Mouse (Mus musculus) megakaryocyte, embryonic 14.5 days (primary cell): ENCODE measurements around the gene Prss28. TPM values are rescaled to one million over a fixed set of nuclear protein-coding genes. Genes with fewer than 3 reads are reported as not detected.

Source experiments
- H3K27me3 ChIP-seq: replicated peaks from 2 replicates; pipeline ENCODE3; 2012; ENCODE audit warnings: inconsistent platforms
- H3K36me3 ChIP-seq: replicated peaks from 2 replicates; pipeline ENCODE3; 2012; ENCODE audit warnings: low read length, inconsistent platforms, mixed read lengths
- H3K4me1 ChIP-seq: 2 replicates; pipeline ENCODE4 v1.6.1; 2012; ENCODE audit warnings: inconsistent platforms
- H3K4me3 ChIP-seq: replicated peaks from 2 replicates; pipeline ENCODE3; 2012; ENCODE audit warnings: moderate library complexity, mild to moderate bottlenecking, inconsistent platforms
- H3K9me3 ChIP-seq: 2 replicates; pipeline ENCODE4 v1.6.1; 2012; ENCODE audit warnings: inconsistent platforms
- FLI1 ChIP-seq: IDR thresholded peaks from 2 replicates; pipeline ENCODE4 v1.6.1; 2012; ENCODE audit warnings: low read length, inconsistent platforms, mixed read lengths
- GATA1 ChIP-seq: IDR thresholded peaks from 3 replicates; pipeline ENCODE4 v1.6.1; 2012; ENCODE audit warnings: mixed read lengths, low read length, inconsistent platforms, borderline replicate concordance
- polyA plus RNA-seq: library from polyadenylated mRNA; stranded (reverse); fragments of >175 nt; gene quantifications from 2 replicates; pipeline ENCODE4 v1.2.3, GENCODE M21; 2012; ENCODE audit warnings: low replicate concordance; ENCODE audit not compliant: insufficient read depth

Gene Prss28
- polyA plus RNA-seq, 1 experiment: 0.68 TPM

DNA sequence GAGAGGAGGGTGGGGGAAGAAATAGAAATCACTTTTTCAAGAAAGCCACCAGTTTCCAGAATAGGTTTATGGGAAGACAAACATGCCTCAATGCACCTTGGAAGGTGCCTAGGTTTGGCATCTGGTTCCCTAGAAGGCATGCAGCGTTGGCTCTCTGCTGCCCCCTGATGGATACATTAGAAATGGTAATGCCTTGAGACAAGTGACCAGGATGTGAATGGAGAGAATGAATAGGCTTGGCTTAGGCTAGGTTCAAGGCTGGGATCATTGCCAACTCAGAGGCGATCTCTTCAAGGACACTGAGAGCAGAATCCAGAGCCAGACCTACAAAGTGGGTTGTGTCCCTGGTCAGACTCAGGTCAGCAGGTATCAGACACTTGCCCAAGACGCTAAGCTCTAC lies 23.4 kb upstream of the Prss28 start:
- TF ChIP-seq FLI1 (no peak), GATA1 (no peak)
- Histone ChIP-seq H3K9me3 (peaks cover 4% of the 10 kb centered on the region; the same call in 1 of the 2 replicates), H3K27me3 (peaks cover 2% of the 10 kb centered on the region), H3K36me3 (no peaks in the 10 kb centered on the region), H3K4me3 (no peak overlapping the region), H3K4me1 (peaks cover 10% of the 10 kb centered on the region)

DNA sequence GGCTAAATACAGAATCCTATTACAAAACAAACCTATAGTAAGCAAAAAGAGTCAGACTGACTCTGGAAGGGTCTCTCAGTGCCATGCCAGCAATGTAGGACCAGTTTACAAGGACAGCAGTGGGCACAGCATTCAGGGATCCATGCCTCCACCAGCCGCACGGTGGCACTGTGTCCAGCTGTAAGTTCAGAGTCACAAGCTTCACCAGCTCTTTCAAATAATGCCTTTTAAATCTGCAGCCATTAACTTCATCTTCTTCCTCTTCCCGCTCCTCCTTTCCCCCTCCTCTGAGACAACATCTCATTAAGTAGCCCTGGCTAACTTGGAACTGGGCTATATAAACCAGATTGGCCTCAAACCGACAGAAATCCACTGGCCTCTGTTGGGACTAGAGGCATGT lies 19.6 kb upstream of the Prss28 start:
- no peaks in the 10 kb centered on the region for H3K9me3 ChIP-seq
- peaks cover 25% of the 10 kb centered on the region for H3K27me3 ChIP-seq
- no peaks in the 10 kb centered on the region for H3K36me3 ChIP-seq
- no peak overlapping the region for H3K4me3 ChIP-seq
- no peak for TF ChIP-seq FLI1
- no peak for TF ChIP-seq GATA1
- peaks cover 4% of the 10 kb centered on the region; the same call in 1 of the 2 replicates for H3K4me1 ChIP-seq

DNA sequence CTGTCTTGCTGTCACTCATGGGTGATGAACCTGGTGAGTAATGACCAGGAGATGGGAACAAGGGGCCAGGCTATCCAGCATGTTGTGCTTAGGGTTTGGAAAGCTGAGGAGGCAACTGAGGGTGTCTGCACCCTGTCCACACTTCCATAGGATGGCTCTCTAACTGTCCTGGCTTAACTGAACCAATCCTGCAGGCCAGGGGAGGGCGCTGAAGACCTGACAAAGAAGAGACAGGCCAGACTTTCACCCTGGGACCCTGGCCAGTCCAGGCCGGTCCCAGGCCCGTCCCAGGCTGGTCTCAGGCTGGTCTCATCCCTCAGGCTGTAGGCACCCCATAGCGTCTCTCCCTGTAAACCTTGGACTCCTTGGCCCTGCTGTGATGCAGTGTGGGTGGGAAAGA lies 18.0 kb upstream of the Prss28 start:
- TF ChIP-seq GATA1 (no peak), FLI1 (no peak)
- H3K9me3 ChIP-seq: no peaks in the 10 kb centered on the region

DNA sequence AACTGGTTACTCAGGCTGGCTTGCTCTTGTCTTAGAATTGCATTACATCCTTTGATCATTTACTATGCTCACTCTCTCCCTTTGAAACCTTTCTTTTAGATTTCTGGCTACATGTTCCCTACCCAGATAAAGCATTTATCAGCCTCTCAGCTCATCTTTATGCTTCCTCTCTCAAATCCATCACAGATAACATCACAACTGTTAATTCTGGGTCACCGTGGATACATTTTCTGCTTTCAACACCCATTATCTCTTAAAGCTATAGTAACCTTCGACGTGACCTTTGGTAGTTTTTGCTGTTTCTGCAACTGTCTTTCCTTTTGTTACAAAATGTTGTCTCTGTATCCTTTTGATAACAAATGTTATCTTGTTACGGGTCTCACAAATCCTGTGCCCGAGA lies 15.0 kb upstream of the Prss28 start:
- Histone ChIP-seq H3K27me3 (peaks cover 61% of the 10 kb centered on the region), H3K9me3 (no peaks in the 10 kb centered on the region), H3K4me1 (peaks cover 7% of the 10 kb centered on the region), H3K4me3 (no peak overlapping the region), H3K36me3 (no peaks in the 10 kb centered on the region)
- no peak for TF ChIP-seq GATA1
- TF ChIP-seq FLI1: no peak

More for the DNA sequence above, 18.0 kb upstream of the Prss28 start:
- Histone ChIP-seq H3K27me3 (peaks cover 36% of the 10 kb centered on the region), H3K4me1 (no peaks in the 10 kb centered on the region; the same call in 1 of the 2 replicates), H3K4me3 (no peak overlapping the region), H3K36me3 (no peaks in the 10 kb centered on the region)

DNA sequence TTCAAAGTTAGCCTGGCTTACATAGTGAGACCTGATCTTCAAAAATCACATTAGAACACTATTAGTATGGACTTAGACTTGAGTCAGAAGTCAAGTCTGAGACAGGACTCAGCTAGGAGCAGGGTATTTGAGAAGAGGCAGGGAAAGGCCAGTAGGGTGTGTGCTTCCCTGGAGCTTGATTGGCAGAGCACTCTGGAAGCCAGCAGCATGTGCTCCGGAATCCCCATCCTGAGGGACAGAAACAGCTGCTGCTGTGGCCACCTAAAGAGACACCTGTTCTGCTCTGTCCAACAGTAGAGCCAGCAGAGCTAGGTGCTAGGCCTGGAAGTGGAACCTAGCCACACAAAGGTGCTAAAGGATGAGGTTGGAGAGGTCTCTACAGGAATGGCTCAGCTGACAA lies 14.3 kb upstream of the Prss28 start:
- Histone ChIP-seq H3K4me3 (no peak overlapping the region), H3K36me3 (no peaks in the 10 kb centered on the region), H3K9me3 (no peaks in the 10 kb centered on the region), H3K27me3 (peaks cover 67% of the 10 kb centered on the region), H3K4me1 (peaks cover 10% of the 10 kb centered on the region)
- no peak for TF ChIP-seq FLI1
- no peak for TF ChIP-seq GATA1

DNA sequence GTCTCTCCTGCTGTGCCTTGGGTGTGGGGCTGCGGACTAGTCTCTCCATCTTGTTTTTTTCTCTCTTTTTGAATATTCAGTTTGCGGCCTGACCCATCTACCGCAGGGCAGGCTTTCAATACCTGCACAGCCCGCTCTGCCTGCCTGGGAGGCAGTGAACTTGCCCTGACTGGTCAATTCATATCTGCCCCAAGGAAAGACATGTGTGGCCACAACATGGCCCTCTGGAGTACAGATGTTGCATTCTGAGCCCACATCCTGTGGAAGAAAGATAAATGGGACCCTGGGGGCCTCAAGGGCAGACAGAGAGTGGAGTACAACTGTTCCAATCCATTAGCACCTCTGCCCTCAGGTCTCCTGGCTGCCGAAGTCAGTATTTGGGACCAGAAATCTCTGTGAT lies 10.4 kb upstream of the Prss28 start, which contains the start of gene Prss34:
Prss34 (plus strand) TSS at position 301 of the 400 bp plus-strand sequence.
- no peak within 1 kb of the TSS for H3K4me3 ChIP-seq
- peaks cover 15% of the 10 kb centered on the region for H3K4me1 ChIP-seq
- H3K27me3 ChIP-seq: peaks cover 72% of the 10 kb centered on the region
- no peaks in the 10 kb centered on the region for H3K36me3 ChIP-seq
- no peaks in the 10 kb centered on the region for H3K9me3 ChIP-seq
- TF ChIP-seq GATA1 (no peak), FLI1 (no peak)

DNA sequence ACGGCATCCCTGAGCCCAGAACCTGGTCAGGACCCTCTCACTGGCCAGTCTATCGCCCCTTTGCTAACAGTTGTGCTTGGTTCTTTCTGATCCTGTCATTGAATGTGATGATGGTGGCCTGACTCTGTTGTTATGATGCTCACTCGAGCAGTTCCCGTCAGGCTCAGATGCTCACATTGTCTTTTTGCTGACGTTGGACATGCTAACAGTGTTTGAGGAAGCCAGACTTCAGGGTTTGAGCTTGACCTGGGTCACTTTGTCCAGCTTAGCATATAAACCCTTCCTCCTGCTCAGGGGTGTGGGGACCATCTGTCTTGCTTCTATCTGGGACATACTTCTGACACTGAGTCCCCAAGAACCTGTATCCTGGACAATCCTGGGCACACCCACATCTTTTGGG lies 9.9 kb downstream of the Prss28 start, which contains the start of gene Prss29:
Prss29 (plus strand) TSS at position 301 of the 400 bp plus-strand sequence.
- Histone ChIP-seq H3K9me3 (no peaks in the 10 kb centered on the region), H3K27me3 (peaks cover 73% of the 10 kb centered on the region), H3K4me1 (no peaks in the 10 kb centered on the region), H3K36me3 (no peaks in the 10 kb centered on the region), H3K4me3 (no peak within 1 kb of the TSS)
- TF ChIP-seq FLI1: no peak
- no peak for TF ChIP-seq GATA1

DNA sequence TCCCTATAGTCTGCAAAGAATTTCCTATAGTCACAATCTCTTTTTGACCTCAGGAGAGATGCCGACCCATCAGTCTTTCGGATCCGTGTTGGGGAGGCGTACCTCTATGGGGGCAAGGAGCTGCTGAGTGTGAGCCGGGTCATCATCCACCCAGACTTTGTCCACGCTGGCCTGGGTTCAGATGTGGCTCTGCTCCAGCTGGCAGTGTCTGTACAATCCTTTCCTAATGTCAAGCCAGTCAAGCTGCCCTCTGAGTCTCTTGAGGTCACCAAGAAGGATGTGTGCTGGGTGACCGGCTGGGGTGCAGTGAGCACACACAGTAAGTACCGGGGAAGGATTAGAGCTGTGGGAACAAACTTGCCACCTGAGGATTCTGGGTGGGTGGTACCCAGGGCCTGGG lies 12.4 kb downstream of the Prss28 start:
- Histone ChIP-seq H3K4me1 (no peaks in the 10 kb centered on the region), H3K27me3 (peaks cover 65% of the 10 kb centered on the region), H3K36me3 (no peaks in the 10 kb centered on the region), H3K4me3 (no peak overlapping the region), H3K9me3 (no peaks in the 10 kb centered on the region)
- no peak for TF ChIP-seq GATA1
- TF ChIP-seq FLI1: no peak

DNA sequence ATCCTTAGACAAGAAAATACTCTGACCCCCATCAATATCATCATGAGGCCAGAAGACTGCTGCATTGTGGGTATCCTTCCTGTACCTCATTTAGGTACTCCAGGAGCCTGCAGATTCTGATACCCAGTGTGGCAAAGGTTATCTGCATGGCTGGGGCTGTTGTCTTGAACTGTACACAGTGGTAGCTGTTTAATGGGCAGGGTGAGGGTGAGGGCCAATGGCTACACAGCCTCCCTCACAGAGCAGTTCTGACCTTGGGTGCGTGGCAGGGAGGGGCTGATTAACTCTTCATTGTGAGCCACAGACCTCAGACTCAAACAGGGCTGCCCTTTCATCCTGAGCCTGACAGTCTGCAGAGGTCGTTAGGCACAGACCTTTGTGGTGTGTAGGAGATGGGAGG lies 14.5 kb downstream of the Prss28 start:
- no peak for TF ChIP-seq FLI1
- no peak for TF ChIP-seq GATA1
- peaks cover 56% of the 10 kb centered on the region for H3K27me3 ChIP-seq

DNA sequence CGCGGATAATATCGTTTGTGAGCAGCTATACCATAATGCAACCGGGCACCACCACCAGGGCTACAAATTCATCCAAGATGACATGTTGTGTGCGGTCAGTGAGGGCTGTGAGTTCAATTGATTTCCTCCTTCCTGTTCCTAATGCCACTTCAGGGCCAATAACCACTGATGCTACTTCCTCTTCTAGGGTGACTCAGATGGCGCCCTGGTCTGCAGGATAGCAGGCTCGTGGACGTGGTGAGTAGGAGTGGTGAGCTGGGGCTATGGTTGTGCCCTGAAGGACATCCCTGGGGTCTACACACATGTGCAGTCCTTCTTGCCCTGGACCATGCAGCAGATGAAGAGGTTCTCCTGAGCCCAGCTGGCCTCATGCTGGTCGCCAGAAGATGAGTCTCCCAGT lies 23.9 kb downstream of the Prss28 start:
- Histone ChIP-seq H3K36me3 (no peaks in the 10 kb centered on the region), H3K9me3 (peaks cover 3% of the 10 kb centered on the region; the same call in 1 of the 2 replicates), H3K27me3 (peaks cover 78% of the 10 kb centered on the region), H3K4me1 (no peaks in the 10 kb centered on the region; the same call in 1 of the 2 replicates), H3K4me3 (no peak overlapping the region)
- TF ChIP-seq GATA1 (no peak), FLI1 (no peak)

More for the DNA sequence above, 14.5 kb downstream of the Prss28 start:
- Histone ChIP-seq H3K9me3 (no peaks in the 10 kb centered on the region), H3K36me3 (no peaks in the 10 kb centered on the region), H3K4me3 (no peak overlapping the region), H3K4me1 (no peaks in the 10 kb centered on the region)
